Mouse (Mus musculus) MEL (cell line): Measurements from ENCODE around the gene Ssc4d. TPM values are rescaled to one million over a fixed set of nuclear protein-coding genes. Genes with fewer than 3 reads are reported as not detected.

Experiments
- DNase-seq: peaks from one replicate; pipeline ENCODE4 v3.0.0; 2011; ENCODE audit warnings: low read depth, low spot score
- H3K27ac ChIP-seq: 2 replicates; pipeline ENCODE4 v1.5.1; 2012; ENCODE audit warnings: low read depth, mild to moderate bottlenecking, control low read depth, low read length, moderate library complexity; ENCODE audit not compliant: control insufficient read depth
- H3K27me3 ChIP-seq, 2 experiments: fragments of 150-350 bp in 1 of 2; sonication (generic) in 1 of 2; 2 replicates each; pipeline ENCODE4 v1.6.1; 2012; ENCODE audit warnings: low read length in 2 of 2, mild to moderate bottlenecking in 2 of 2, improper control_type of control experiment in 1 of 2, moderate library complexity in 1 of 2; ENCODE audit not compliant: insufficient read depth in 2 of 2, control insufficient read depth in 1 of 2
- H3K36me3 ChIP-seq, 2 experiments: 2 replicates each; pipeline ENCODE4 v1.6.1; 2012 to 2014; ENCODE audit warnings: low read length in 2 of 2, improper control_type of control experiment in 1 of 2, inconsistent platforms in 1 of 2, mild to moderate bottlenecking in 1 of 2; ENCODE audit not compliant: insufficient read depth in 2 of 2, control insufficient read depth in 1 of 2
- H3K4me1 ChIP-seq, 2 experiments: fragments of 150-350 bp in 1 of 2; sonication (generic) in 1 of 2; 2 replicates each; pipeline ENCODE4 v1.6.1; 2012; ENCODE audit warnings: low read length in 2 of 2, improper control_type of control experiment in 1 of 2, mild to moderate bottlenecking in 1 of 2; ENCODE audit not compliant: insufficient read depth in 2 of 2, control insufficient read depth in 1 of 2
- H3K4me3 ChIP-seq, 2 experiments: fragments of 150-350 bp in 1 of 2; sonication (generic) in 1 of 2; 2 replicates each; pipeline ENCODE4 v1.5.1; 2012; ENCODE audit warnings: low read depth in 2 of 2, low read length in 2 of 2, mild to moderate bottlenecking in 2 of 2, moderate library complexity in 2 of 2, control low read depth in 1 of 2, improper control_type of control experiment in 1 of 2; ENCODE audit not compliant: control insufficient read depth in 1 of 2, insufficient read depth in 1 of 2
- H3K79me2 ChIP-seq: 2 replicates; pipeline ENCODE4 v1.6.1; 2012; ENCODE audit warnings: mild to moderate bottlenecking, low read length, moderate library complexity; ENCODE audit not compliant: control insufficient read depth, poor library complexity, insufficient read depth
- H3K9ac ChIP-seq: 2 replicates; pipeline ENCODE4 v1.6.1; 2012; ENCODE audit warnings: low read depth, mild to moderate bottlenecking, control low read depth, low read length, moderate library complexity; ENCODE audit not compliant: control insufficient read depth, poor library complexity, severe bottlenecking
- H3K9me3 ChIP-seq: fragments of 150-350 bp; sonication (generic); replicated peaks from 2 replicates; pipeline ENCODE4 v1.6.1; 2012; ENCODE audit warnings: mild to moderate bottlenecking, low read length, improper control_type of control experiment, moderate library complexity; ENCODE audit not compliant: insufficient read depth
- ETS1 ChIP-seq: IDR thresholded peaks from 2 replicates; pipeline ENCODE4 v1.6.1; 2012; ENCODE audit warnings: low read depth, mild to moderate bottlenecking, inconsistent platforms, low read length, improper control_type of control experiment, moderate library complexity
- GATA1 ChIP-seq: IDR thresholded peaks from 2 replicates; pipeline ENCODE4 v1.6.1; 2011; ENCODE audit warnings: low read depth, low read length, improper control_type of control experiment
- MXI1 ChIP-seq: IDR thresholded peaks from 2 replicates; pipeline ENCODE4 v1.6.1; 2011; ENCODE audit warnings: mild to moderate bottlenecking, low read depth, low read length, improper control_type of control experiment
- POLR2A ChIP-seq, 2 experiments: IDR thresholded peaks; 2 replicates each; pipeline ENCODE4 v1.6.1; 2011 to 2012; ENCODE audit warnings: low read length in 2 of 2, mild to moderate bottlenecking in 2 of 2, control low read depth in 1 of 2, improper control_type of control experiment in 1 of 2, low read depth in 1 of 2, moderate library complexity in 1 of 2; ENCODE audit not compliant: control insufficient read depth in 1 of 2, insufficient read depth in 1 of 2, poor library complexity in 1 of 2
- POLR2AphosphoS2 ChIP-seq: IDR thresholded peaks from 2 replicates; pipeline ENCODE4 v1.6.1; 2011; ENCODE audit warnings: low read length, improper control_type of control experiment
- POLR2AphosphoS5 ChIP-seq: IDR thresholded peaks from 2 replicates; pipeline ENCODE4 v1.6.1; 2012; ENCODE audit warnings: low read depth, borderline replicate concordance, mild to moderate bottlenecking, inconsistent platforms, low read length, moderate library complexity, mixed read lengths
- TAL1 ChIP-seq: IDR thresholded peaks from 2 replicates; pipeline ENCODE4 v1.6.1; 2012; ENCODE audit warnings: mild to moderate bottlenecking, inconsistent platforms, low read length, moderate library complexity, mixed read lengths
- TBP ChIP-seq: IDR thresholded peaks from 2 replicates; pipeline ENCODE4 v1.8.0; 2011; ENCODE audit warnings: low read depth, low read length, improper control_type of control experiment
- TCF12 ChIP-seq: IDR thresholded peaks from 2 replicates; pipeline ENCODE4 v1.6.1; 2014; ENCODE audit warnings: low read depth, mild to moderate bottlenecking, inconsistent platforms, low read length, improper control_type of control experiment, moderate library complexity
- ZC3H11A ChIP-seq: IDR thresholded peaks from 2 replicates; pipeline ENCODE4 v1.6.1; 2012; ENCODE audit warnings: low read depth, mild to moderate bottlenecking, inconsistent platforms, low read length, improper control_type of control experiment
- ZKSCAN1 ChIP-seq: IDR thresholded peaks from 2 replicates; pipeline ENCODE4 v1.6.1; 2012; ENCODE audit warnings: low read depth, mild to moderate bottlenecking, inconsistent platforms, low read length, improper control_type of control experiment, moderate library complexity
- ZMIZ1 ChIP-seq: IDR thresholded peaks from 2 replicates; pipeline ENCODE4 v1.6.1; 2012; ENCODE audit warnings: low read depth, mild to moderate bottlenecking, inconsistent platforms, low read length, improper control_type of control experiment, moderate library complexity
- polyA plus RNA-seq, 2 experiments: library from polyadenylated mRNA; stranded (reverse) in 1 of 2; unstranded in 1 of 2; fragments of >175 nt in 1 of 2; fragments of >200 nt in 1 of 2; gene quantifications; 2 replicates each; pipeline versions ENCODE4 v1.2.1 to v1.2.4; 2012; ENCODE audit warnings: low replicate concordance in 2 of 2, low read depth in 1 of 2; ENCODE audit not compliant: insufficient read length in 2 of 2, insufficient read depth in 1 of 2, missing spikeins in 1 of 2
- total RNA-seq: library from RNA; depleted of rRNA; stranded (reverse); fragments of 300-350 nt; gene quantifications from 2 replicates; pipeline ENCODE4 v1.2.3, GENCODE M21; 2012; rRNA removed

Gene Ssc4d
- total and polyA plus RNA-seq, 3 experiments, result 1.1 to 2.1 TPM; not detected in 1

GRCm38 (mm10) chr5:135910813-135911212 is 63.5 kb downstream of the Ssc4d start:
- H3K4me1 ChIP-seq, result no peaks in the 10 kb centered on the region; a peak in 1 of 4 replicates
- TF ChIP-seq ZMIZ1 (no peak), POLR2AphosphoS2 (no peak), ZKSCAN1 (no peak), TCF12 (no peak), GATA1 (no peak), MXI1 (no peak), ZC3H11A (no peak), POLR2A (IDR thresholded peaks at IDR 0.05; ENCODE audit: control insufficient read depth in 1 of 2, insufficient read depth in 1 of 2, low read depth in 1 of 2, low read length in 2 of 2, poor library complexity in 1 of 2) (no peak), TAL1 (no peak), ETS1 (no peak), POLR2AphosphoS5 (no peak), TBP (no peak)
- no peak for DNase-seq

More at GRCm38 (mm10) chr5:135910813-135911212, 63.5 kb downstream of the Ssc4d start:
- Histone ChIP-seq H3K27me3 (no peaks in the 10 kb centered on the region), H3K4me3 (no peak overlapping the region), H3K79me2 (peaks cover 30% of the 10 kb centered on the region), H3K27ac (no peak overlapping the region), H3K9me3 (no peaks in the 10 kb centered on the region), H3K9ac (no peak overlapping the region), H3K36me3 (peaks cover 3 to 23% of the 10 kb centered on the region in 2 experiments; a peak in 3 of 4 replicates)

Other genes starting within 250 kb of the Ssc4d start
- gene Tmem120a, start 230.1 kb downstream of the Ssc4d start, total RNA-seq, result 19.6 and 20.2 TPM in 2 replicates
- gene Tmem120a, start 230.1 kb downstream of the Ssc4d start, polyA plus RNA-seq, result 10 to 100 TPM in 1 of 2 experiments, not detected in 1; 38.8 TPM
- gene Styxl1, start 196.1 kb downstream of the Ssc4d start, total RNA-seq, result not detected in 2 replicates
- under 1 TPM in 1 of 2 experiments, not detected in 1; 0.17 TPM for gene Styxl1, start 196.1 kb downstream of the Ssc4d start, polyA plus RNA-seq
- gene Mdh2, start 196.1 kb downstream of the Ssc4d start, total RNA-seq, result 207 and 241 TPM in 2 replicates
- 1,000 to 10,000 TPM in 1 of 2 experiments, 100 to 1,000 TPM in 1; 465 to 1,097 TPM for gene Mdh2, start 196.1 kb downstream of the Ssc4d start, polyA plus RNA-seq
- not detected in 2 replicates for gene Srrm3, start 167.6 kb downstream of the Ssc4d start, total RNA-seq
- not detected for gene Srrm3, start 167.6 kb downstream of the Ssc4d start, polyA plus RNA-seq
- not detected in 2 replicates for gene Hspb1, start 86.6 kb downstream of the Ssc4d start, total RNA-seq
- not detected for gene Hspb1, start 86.6 kb downstream of the Ssc4d start, polyA plus RNA-seq
- 109 and 116 TPM in 2 replicates for gene Ywhag, start 39.9 kb downstream of the Ssc4d start, total RNA-seq
- gene Ywhag, start 39.9 kb downstream of the Ssc4d start, polyA plus RNA-seq, result 100 to 1,000 TPM; 268 to 295 TPM
- not detected in 2 replicates for gene Zp3, start 5.6 kb upstream of the Ssc4d start, total RNA-seq
- not detected for gene Zp3, start 5.6 kb upstream of the Ssc4d start, polyA plus RNA-seq
- gene Dtx2, start 20.3 kb upstream of the Ssc4d start, total RNA-seq, result 11.4 and 11.9 TPM in 2 replicates
- gene Dtx2, start 20.3 kb upstream of the Ssc4d start, polyA plus RNA-seq, result 10 to 100 TPM in 1 of 2 experiments, not detected in 1; 17.2 TPM
- gene Upk3b, start 64.0 kb upstream of the Ssc4d start, total RNA-seq, result not detected in 2 replicates
- not detected for gene Upk3b, start 64.0 kb upstream of the Ssc4d start, polyA plus RNA-seq
- gene Upk3bl, start 80.0 kb upstream of the Ssc4d start, total RNA-seq, result not detected in 2 replicates
- gene Upk3bl, start 80.0 kb upstream of the Ssc4d start, polyA plus RNA-seq, result not detected
- 1.4 and 1.6 TPM in 2 replicates for gene Rasa4, start 109.4 kb upstream of the Ssc4d start, total RNA-seq
- 1 to 10 TPM in 1 of 2 experiments, not detected in 1; 2.5 TPM for gene Rasa4, start 109.4 kb upstream of the Ssc4d start, polyA plus RNA-seq
- 316 and 318 TPM in 2 replicates for gene Polr2j, start 142.1 kb upstream of the Ssc4d start, total RNA-seq
- 100 to 1,000 TPM in 1 of 2 experiments, not detected in 1; 269 TPM for gene Polr2j, start 142.1 kb upstream of the Ssc4d start, polyA plus RNA-seq
- 98.2 and 103 TPM in 2 replicates for gene Lrwd1, start 161.5 kb upstream of the Ssc4d start, total RNA-seq
- 100 to 1,000 TPM in 1 of 2 experiments, not detected in 1; 133 TPM for gene Lrwd1, start 161.5 kb upstream of the Ssc4d start, polyA plus RNA-seq
- gene Alkbh4, start 161.6 kb upstream of the Ssc4d start, total RNA-seq, result 17.1 and 23.2 TPM in 2 replicates
- 10 to 100 TPM in 1 of 2 experiments, not detected in 1; 24.2 TPM for gene Alkbh4, start 161.6 kb upstream of the Ssc4d start, polyA plus RNA-seq
- gene Orai2, start 196.2 kb upstream of the Ssc4d start, total RNA-seq, result 26.6 and 33.6 TPM in 2 replicates
- 10 to 100 TPM in 1 of 2 experiments, not detected in 1; 35.7 TPM for gene Orai2, start 196.2 kb upstream of the Ssc4d start, polyA plus RNA-seq
- 55.1 and 55.6 TPM in 2 replicates for gene Prkrip1, start 224.4 kb upstream of the Ssc4d start, total RNA-seq
- 10 to 100 TPM in 1 of 2 experiments, not detected in 1; 84.1 TPM for gene Prkrip1, start 224.4 kb upstream of the Ssc4d start, polyA plus RNA-seq